Mouse (Mus musculus) neutrophil, adult 5-6 weeks (primary cell): ENCODE measurements around the gene Tarsl2. TPM values are rescaled to one million over a fixed set of nuclear protein-coding genes. Genes with fewer than 3 reads are reported as not detected.

Source experiments
- ATAC-seq: fragments of 151-379, 151-347 bp; 2 replicates; pipeline ENCODE4 v1.8.0; 2017; ENCODE audit warnings: mild to moderate bottlenecking, moderate TSS enrichment; ENCODE audit not compliant: insufficient number of reproducible peaks, poor library complexity, low FRiP score, severe bottlenecking; ENCODE audit errors: extremely low read depth
- total RNA-seq: library from RNA; stranded (forward); fragments of 200-1000 nt; gene quantifications from 2 replicates; pipeline ENCODE4 v1.2.3, GENCODE M21; 2017

The Tarsl2 gene
- total RNA-seq = 6.6 and 8.7 TPM in 2 replicates

DNA sequence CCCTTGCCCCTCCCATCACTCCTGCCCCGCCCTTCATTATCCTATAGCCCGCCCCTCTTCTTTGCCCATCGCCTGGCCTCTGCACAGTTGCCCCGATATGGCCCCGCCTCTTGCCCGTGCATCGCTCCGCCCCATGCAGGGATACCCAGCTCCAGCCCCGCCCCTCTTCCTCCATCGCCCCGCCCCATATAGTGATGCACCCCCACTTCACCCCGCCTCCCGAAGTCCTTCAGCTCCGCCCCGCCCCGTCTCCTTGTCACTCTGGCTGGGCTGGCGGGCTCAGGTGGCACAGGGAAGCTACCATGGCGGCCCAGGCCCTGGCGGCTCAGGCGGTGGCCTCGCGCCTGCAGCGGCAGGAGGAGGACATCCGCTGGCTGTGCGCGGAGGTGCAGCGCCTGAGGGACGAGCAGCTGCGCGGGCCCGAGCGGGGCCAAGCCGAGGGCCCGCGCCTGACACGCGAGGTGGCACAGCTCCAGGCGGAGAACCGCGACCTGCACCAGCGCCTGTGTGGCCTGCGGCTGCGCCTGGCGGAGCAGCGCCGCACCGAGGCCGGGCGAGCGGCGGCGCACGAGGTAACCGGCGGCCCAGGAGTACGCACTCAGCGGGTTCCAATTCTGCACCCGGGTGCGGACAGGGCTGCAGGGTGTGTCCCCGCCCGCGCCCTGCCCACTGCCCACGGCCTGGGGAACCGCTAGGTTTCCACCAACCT lies at the start of gene Tarsl2:
Tarsl2 (plus strand) TSS at position 256 of the 709 bp plus-strand sequence.
- ATAC-seq = peak; percentile 94

DNA sequence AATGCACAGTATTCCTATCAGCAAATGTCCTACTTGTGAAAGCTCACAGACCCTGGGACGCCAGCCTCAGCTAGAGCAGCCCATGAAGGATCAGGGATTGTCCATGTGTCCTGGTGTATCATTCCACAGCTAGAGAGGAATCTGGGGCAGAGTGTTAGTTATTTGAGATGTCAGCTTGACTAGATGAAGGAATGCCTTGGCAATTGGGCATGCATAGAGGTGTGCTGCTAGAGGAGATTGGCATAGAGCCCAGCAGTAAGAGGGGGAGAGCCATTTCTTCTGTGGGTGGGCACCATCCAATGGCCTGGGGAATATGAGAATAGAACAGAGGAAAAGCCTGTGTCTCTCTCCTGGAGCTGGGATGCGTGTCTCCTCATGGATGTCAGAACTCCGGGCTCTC lies 38.6 kb upstream of the Tarsl2 start:
- no peak for ATAC-seq

- no peak for ATAC-seq
These were observed 37.7 kb upstream of the Tarsl2 start for GRCm38 (mm10) chr7:65607003-65607402.

DNA sequence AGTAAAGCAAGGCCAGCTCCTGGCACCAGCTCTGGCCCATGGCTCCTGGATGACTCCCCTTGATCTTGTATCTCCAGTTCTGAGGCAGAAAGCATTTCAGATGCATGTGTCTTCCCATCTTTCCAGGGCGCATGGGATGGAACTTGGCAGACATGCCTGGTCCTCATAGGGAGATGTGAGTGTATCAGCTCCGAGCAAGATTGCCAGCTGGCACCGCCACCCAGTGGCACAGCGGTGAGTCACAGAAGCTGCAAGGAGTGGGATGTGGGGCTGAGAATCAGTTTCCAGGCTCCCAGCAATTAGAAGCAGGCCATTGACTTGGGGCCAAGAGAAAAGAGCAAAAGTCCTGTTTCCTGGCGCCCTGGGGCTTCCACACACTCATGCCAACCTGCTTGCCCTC lies 34.5 kb upstream of the Tarsl2 start:
- ATAC-seq = no peak

- no peak for ATAC-seq
These were observed 34.0 kb upstream of the Tarsl2 start for GRCm38 (mm10) chr7:65610673-65611072.

DNA sequence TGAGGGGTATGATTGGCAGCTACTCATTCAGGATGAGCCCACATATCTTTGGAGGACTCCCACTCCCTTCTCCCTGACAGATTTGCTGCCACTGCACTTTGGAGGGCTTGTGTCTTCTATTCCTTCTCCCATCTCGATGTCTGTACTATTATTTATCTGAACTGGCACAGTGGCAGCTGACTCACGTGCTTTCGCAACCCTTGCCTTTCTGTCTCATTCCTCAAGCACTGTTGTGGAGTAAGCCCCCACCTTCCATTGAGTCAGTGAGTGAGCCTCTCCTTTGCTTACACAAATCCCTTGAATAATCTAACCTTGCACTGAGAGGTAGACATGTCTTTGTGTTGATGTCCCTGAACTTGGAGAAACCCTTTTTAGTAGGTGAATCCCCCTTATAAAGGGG lies 33.4 kb upstream of the Tarsl2 start:
- no peak for ATAC-seq

DNA sequence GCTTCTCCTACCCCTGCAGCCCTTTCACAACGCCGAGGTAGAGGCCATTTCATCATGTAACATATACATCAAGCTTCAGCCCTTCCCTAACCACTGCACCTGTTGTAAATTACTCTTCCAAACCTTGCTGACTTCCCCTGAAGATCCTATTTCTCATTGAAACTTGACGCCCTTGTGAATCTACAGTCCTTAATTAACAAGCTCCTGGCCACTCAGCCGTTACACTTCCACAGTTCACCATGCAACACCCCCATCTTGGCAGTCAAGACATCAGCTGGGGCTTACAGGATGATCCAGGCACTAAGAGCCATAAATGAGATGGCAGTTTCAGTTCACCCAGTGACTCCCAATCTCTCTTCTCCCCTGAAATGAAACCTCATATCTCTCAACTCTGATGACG lies 31.0 kb upstream of the Tarsl2 start:
- no peak for ATAC-seq

- no peak for ATAC-seq
These were observed 25.9 kb upstream of the Tarsl2 start for GRCm38 (mm10) chr7:65618751-65619150.

DNA sequence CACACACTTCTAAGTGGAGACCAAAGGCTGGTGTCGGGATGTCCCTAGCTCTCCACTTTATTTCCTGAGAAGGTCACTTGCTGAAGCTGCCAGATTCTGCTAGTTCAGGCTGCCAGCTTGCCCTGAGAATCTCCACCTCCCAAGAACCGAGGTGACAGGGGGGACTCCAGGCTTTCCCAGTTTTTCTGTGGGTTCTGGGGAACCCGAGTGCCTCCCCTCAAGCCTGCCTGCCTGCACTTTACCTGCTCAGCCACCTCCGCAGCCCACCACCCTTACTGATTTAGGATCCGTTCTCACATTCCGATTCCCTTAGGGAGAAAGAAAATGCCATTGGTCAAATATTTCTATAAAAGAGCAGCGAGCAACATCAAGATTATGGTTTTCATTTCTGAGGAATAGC lies 24.0 kb upstream of the Tarsl2 start:
- ATAC-seq = no peak

GRCm38 (mm10) chr7:65623330-65623729 lies 21.4 kb upstream of the Tarsl2 start:
- ATAC-seq = no peak

DNA sequence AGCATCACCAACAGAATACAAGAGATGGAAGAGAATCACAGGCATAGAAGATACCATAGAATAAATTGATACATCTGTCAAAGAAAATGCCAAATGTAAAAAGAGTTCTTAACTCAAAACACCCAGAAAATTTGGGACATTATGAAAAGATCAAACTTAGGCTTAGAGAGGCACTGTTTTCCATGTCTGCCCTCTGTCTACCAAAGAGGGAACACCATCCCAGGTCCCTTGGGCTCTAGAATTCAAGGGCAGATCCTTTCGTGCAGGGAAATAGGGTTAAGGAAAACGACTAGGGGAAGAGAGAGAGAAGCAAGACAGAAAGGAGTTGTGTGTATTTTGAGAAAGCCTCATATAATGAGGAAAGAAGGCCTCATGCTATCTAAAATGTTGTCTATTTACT lies 19.2 kb upstream of the Tarsl2 start:
- ATAC-seq = no peak

DNA sequence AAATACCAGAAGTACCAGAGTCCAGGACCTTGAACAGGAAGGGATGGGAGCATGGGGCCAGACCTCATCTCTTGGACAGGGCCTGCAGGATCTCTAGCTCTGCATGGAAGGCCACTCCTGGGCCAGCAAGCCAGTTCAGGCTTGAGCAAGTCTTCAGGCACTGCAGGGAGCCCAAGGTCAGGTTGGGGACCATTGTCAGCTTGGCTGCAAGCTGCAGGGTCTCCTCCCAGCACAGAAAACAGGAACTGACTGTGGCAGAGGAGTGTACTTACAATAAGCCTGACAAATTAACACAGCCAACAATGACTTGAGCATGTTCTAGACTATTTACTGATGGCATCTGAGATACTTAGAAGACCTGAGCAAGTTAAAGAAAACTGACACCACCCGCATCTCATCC lies 14.9 kb upstream of the Tarsl2 start:
- no peak for ATAC-seq

DNA sequence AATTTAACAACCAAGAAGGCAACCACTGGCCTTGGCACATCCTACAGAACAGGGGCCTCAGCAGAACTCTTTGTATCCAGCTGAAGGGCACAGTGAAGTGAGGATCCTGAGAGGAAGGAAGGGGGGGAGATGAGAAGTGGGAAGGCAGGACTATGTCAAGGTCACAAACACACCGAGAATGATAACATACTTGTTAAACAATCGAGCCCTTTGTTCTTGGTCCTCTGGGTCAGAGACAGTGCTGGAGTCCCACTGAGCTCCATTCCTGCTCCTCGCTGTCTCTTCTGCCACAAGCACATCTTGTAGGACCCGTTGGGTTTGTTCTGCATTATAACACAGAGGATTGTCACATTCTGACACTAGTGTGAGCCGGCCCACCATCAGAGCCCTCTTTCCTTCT lies 14.0 kb upstream of the Tarsl2 start:
- no peak for ATAC-seq

DNA sequence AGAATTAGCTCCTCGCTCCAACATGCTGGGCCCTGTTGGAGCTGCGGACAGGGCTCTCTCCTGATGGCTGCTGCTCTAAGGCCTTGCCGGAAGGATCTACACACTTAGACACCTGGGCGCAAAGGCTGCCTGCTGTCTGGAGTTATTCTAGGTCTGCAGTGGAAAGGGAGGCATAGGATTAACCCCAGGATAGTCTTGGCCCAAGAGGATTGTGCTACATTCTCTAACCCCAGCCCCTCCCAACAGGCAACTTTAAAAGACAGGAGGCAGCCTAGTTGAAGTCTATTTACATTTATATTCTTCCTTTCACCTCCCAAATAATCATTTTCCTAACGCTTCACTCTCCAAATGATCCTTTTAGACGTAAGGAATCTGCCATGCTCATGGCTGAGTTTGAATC lies 8.9 kb upstream of the Tarsl2 start:
- ATAC-seq = no peak

DNA sequence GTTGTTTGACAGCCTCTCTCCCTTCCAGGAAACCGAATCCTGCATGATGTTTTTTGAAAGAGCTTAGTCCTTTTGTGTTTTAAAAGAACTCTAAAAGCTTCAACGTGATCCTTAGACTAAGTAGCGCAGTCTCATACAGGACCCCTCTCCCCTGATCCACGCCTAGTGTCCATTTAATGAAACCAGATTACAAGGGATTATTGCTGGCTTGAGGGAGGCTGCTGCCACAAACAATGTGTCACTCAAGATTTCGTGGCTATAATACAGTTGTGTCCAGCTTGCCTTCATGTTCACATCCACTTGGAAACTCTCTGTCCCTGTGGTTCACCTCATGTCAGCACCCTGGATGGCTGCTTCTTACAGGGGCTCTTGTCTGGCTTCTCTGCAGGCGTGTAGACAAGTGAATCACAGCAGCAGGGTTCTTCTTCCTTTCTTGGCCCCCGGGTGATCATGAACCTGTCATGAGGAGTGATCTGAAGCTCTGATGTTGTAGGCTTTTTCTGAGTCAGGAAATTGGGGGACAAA lies 8.3 kb upstream of the Tarsl2 start:
- no peak for ATAC-seq

GRCm38 (mm10) chr7:65638170-65638770 lies 6.4 kb upstream of the Tarsl2 start:
- no peak for ATAC-seq

- no peak for ATAC-seq
These were observed 4.8 kb upstream of the Tarsl2 start for GRCm38 (mm10) chr7:65639821-65640382.

- no peak for ATAC-seq
These were observed 4.0 kb upstream of the Tarsl2 start for GRCm38 (mm10) chr7:65640672-65641071.

DNA sequence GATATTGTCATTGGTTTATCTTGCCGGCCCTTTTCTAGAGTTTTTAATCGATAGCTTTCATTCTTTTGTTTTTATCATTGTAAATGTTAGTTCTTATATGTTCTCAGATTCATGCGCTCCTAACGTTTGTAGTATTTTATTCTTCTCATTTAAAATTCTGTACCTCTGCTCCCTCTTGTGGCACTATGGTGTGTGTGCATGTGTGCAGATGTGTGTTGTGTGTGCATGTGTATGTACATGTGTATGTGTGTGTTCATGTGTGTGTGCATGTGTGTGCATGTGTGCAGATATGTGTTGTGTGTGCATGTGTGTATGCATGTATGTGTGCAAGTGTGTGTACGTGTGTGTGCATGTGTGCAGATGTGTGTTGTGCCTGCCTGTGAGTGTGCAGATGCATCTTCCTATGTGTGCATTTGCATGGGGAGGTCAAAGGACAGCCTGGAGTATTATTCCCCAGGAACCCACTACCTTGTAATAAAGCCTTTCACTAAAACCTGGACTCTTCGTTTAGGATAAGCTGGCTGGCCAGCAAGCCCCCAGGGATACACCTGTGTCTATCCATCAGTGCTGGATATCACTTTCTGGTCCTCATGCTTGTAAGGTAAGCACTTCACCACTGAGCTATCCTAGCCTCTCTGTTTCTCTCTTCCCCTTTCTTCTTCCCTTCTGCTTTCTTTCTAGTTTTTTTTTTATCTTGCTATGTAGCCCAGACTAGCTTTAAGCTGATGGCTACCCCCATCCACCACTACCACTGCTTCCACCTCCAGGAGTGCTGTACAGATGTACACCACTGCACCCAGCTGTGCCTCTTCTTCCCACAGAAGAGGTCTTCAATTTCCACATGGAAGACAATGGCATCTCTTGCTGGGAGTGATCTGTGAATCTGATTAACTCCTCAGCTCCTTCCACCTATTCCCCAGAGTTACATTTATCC lies 2.1 kb upstream of the Tarsl2 start:
- ATAC-seq = no peak
